Mouse (Mus musculus) lung, postnatal 0 days (tissue): ENCODE measurements around the gene Spock1.

Experiments
- CTCF ChIP-seq: IDR thresholded peaks from 2 replicates; pipeline ENCODE4 v1.5.1; 2016; ENCODE audit warnings: antibody characterized with exemption, mild to moderate bottlenecking
- EP300 ChIP-seq: IDR thresholded peaks from 2 replicates; pipeline ENCODE4 v1.6.1; 2016; ENCODE audit warnings: antibody characterized with exemption, mild to moderate bottlenecking, control low read depth

- no peak for TF ChIP-seq CTCF
- no peak for TF ChIP-seq EP300
Observed at GRCm38 (mm10) chr13:57727716-57728115, 180.4 kb downstream of the Spock1 start.
